Mouse (Mus musculus): ENCODE data around the gene Sfxn3.

- no peak for TF ChIP-seq CTCF (IDR thresholded peaks at IDR 0.05; ENCODE audit: low read depth, low read length)
- no peak for TF ChIP-seq GATA1 (IDR thresholded peaks at IDR 0.05; ENCODE audit: borderline replicate concordance, low read length)
These were observed 786 bp downstream of the Sfxn3 start for GRCm38 (mm10) chr19:45047935-45048643.

Data from G1E (cell line).